Mouse (Mus musculus): Measurements from ENCODE around the gene Tenm4.
A peak's percentile ranks its signal among the peaks of the same experiment; 100 is the strongest.

The Tenm4 gene

DNA sequence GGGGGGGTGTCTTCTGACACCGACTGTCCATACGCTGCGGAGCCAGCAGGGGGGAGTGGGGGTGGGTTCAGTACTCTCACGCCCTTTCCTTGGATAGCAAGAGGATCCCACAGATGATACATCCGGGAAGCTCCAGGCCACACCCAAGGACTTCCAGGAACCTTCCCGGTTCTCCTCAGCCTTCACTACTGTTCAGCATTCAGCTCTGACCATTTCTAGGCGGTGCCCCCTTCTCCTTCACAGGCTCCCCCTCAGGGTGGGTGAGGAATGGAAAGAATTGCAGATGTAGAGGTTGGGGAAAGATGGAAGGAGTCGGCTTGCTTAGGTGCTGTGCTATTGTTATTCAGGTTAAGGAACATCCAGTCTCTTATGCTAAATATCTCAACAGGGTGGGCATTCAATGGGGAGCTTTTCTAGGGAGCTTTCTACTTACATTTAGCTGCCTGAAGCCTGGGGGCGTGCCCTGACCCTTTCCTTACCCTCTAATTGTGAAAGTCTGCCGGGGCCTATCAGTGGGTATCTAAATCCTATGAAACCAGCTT is 33.8 kb downstream of the Tenm4 start:
- DNase-seq: no peak

DNA sequence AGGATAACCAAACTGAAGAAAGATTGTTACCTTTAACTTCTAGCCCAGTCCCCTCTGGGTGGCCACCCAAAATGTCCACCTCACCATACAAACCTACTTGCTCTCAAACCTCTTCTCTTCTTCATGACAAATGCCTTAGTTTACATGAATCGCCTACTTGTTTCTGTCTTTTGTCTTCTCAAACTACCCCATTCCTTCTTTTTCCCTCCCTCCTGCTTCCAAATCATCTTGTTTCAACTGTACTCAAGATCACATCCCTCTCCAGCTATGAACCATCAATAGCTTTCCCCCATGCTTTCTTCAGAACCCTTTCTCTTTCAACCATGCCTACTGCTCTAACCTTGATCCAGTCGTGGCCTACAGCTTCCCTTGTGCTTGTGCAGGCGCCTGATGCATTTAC is 36.0 kb downstream of the Tenm4 start:
- no peak for DNase-seq

DNA sequence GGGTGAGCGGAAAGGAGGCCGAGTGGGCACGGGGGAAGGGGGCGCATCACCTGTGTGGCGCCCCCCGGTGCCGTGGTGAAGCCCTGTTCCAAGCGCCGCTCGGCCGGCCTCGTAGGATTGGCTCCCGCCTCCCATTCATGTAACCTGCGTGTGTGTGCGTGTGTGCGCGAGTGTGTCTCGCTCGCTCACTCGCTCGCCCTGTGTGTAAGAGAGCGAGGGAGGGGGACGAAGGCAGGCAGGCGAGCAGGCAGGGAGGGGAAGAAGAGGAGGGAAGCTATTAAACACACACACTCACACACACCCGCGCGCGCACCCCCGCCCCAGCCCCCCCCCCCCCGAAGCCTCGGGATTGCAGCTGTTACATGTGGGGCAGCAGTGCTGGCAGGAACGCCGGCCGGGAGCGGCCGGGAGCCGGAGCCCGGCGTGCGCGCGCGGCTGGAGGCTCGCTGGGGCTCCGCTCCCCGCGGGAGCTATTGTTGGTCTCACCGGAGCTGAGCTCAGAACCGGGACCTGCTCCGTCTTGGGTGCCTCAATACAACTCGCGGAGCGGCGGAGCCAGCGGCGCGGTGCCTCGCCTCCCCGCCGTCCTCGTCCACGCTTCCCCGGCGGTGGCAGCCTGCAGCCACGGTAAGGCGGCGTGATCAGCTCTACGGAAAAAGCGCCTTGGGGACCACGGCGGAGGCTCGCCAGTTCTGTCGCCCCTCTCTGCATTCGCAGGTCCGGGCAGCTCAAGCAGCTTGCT is 38.9 kb downstream of the Tenm4 start:
- peak in 1 of 2 experiments; percentile 16 for DNase-seq

DNA sequence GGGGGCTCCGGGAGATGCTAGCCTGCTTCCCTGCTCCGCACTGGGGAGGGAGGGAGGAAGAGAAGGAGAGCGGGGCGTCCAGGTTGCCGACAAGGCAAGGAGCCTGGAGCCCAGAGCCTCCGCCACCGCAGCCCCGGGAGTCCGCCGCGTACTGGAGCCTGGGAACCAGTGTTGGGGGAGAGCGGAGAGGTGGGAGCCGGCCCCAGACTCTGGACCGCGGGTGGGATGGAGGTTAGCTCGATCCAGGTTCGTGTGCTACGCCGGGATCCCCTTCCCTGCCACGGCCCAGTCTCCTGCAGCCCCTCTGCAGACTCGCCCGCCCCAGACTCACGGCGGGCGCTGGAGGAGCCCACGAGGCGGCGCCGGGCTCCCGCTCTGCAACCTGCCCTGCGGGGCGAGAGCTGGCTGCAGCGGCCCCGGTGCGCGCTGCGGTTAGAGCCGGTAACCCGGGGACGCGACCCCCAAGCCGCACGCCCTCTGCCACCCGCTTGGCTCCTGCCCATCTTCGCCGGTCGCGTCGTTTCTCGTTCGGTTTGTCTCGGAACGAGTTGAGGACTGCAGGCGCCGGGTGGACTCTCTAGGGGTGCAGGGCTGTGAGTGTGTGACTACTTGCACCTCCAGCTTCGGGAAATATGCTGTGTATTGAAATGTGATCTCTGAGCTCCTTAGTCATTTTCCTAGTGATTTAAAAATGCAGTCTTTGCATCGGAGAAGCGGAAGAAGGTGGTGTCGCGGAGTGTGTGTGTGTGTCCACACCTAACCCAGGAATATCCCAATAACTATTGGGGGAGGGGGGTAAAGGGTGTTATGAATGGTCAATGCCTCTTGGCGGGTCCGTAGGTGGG is 39.7 kb downstream of the Tenm4 start:
- DNase-seq: peak in 1 of 2 experiments; percentile 17

DNA sequence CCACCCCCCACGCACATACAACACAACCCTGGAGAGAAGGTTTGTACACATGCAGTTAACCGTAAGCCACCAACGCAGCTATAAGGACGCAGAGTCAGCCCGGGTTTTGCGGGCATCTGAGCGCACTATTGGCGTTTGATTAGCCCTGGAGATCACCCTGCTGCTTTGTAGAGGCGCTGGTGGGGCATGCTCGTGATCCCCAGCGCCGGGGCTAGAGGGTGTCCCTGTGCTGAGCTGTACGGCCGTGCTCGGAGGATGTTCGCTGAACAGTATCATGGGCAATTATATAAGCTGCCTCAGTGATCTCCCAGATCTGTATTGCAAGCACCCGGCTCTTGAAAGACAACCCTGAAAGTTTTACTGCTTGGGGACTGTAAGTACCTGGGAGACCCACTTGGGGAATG is 40.6 kb downstream of the Tenm4 start:
- DNase-seq: peak in 1 of 2 experiments; percentile 6

DNA sequence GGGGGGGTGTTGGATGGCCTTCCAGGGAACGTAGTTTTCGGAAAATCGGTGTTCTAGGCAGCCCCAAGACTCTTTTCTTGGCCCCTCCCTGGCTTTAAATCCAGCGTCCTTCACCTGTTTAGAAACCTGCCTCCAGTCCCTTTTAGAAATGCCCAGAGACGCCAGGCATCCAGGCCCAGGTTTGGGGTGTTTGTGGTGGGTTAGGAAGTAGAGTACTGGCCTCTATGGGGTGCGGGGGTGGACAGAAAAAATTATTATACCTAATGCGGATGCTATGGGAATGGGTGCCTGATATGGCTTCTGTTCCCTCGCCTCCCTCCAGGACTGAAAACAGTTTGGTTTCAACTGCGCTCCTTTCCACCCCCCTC is 41.2 kb downstream of the Tenm4 start:
- DNase-seq: no peak

DNA sequence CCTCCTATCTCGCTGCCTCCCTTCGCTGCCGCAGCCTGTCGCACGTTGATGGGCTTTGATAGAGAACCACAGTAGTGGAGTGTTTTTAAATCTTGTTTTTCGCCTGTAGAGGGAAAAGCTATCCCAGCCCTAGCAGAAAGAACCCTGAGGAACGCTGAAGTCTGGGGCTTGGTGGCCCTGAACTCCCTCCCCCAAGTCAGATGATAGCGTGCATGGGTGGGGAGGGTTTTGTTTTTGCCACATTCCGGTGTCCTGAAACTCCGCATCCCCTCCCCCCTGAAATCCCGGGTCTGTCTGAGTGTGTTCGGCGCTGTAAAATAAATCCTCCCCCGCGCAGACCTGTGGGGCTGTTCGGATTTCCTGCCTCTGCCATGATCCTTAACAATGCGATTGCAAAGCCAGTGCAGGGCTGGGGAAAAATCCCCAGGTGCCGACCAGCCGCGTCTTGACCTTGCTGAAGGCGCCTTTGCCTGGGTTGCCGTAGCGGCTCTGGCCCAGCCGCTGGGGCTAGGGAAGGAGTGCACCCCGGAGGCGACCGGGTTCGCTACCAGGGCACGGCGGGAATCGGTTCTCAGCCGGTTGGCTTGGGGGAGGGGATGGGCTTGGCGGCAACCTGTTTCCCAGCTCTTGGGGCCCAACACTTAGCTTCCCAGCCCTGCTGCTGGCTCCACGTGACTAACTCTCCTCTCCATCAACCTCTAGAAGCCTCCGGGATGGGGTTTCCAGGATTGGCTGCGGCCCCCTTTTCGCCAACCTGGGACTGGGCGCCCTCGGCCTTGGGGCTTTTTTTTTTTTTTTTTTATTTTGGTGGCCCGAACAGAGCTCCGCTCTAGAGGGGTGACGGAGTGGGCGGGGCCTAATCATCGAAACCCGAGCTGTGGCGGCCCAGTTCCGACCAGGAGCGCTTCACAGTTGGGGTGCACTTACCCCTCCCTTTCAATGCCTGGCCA is 41.8 kb downstream of the Tenm4 start:
- peak; percentile 28 to 38 for DNase-seq

DNA sequence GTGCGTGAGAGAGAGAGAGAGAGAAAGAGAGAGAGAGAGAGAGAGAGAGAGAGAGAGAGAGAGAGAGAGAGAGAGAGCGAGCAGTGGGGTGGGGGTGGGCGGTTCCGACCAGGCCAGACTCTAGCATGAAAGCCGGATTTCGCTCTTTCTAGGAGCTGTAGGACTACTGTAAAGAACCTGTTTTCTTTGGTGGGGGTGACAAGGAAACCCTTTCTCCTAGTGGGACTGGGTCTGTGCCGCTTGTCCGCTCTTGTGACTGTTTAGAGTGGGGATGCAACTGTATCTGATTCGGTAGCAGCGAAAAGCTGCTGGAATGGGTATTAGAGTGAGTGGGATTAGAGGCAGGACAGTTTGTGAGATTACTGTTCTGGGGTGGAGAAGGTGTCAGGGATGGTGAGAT is 42.7 kb downstream of the Tenm4 start:
- DNase-seq: no peak

DNA sequence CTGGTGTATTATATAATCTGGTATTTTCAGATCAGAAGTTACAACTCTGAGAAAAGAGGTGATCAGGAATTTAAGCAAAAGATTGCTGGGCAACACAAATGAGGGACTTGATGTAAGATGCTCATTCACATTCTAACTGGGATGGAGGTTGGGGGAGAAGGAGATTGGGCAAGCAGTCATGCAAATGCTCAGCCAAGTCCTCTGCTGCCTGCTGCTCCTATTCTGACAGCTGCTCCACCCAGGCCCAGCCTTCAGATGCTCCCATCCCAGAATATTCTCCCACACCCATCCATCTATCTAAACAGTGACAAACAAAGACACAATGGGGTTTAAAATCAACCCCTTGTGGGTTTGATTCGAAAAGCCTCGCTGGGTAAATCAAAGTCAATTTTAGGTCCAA is 43.8 kb downstream of the Tenm4 start:
- no peak for DNase-seq

DNA sequence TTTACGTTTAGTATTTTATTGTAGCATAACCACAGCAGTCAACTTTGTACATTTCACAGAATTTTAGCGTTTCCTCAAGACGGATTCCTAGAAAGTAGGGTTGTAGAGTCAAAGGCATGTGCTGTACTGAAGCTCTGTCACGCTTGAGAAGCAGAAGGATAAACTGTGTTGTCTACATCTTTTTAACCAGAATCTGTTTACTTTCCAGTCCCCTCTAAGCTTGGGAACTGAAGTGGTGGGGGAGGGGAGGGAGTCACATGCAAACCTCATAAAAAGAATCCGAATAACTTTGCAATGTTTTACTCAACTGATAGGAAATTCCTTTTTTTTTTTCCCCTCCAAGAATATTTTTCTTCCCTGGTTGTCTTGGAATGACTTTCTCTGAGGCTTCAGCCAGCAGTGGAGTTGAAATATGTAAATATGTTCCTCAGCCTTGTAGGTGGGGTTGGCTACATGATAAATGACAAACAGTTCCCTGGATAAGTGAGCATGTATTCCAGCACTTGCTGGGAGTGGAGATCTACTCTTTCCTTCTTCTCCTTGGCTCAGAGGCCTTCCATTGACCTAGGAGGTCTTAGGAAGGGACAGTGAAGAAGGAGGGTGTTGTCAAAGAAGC is 45.0 kb downstream of the Tenm4 start:
- DNase-seq: no peak

DNA sequence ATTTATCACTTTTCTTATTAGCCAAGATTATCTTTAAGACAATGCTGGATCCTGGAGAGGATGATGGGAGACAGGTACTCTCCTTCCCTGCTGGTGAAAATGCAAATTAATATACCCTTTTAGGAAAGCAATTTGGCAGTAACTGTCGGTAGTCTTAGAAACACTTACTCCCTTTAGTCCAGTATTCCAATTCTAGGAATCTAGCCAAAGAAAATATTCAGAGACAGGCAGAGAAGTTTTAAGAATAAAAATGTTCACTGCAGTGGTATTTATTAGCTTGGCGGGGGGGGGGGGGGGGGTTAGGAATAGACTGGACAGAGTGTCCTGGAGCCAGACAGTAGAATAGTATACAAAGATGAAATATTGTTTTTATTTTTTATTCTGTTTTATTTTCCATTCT is 48.3 kb downstream of the Tenm4 start:
- DNase-seq: no peak

DNA sequence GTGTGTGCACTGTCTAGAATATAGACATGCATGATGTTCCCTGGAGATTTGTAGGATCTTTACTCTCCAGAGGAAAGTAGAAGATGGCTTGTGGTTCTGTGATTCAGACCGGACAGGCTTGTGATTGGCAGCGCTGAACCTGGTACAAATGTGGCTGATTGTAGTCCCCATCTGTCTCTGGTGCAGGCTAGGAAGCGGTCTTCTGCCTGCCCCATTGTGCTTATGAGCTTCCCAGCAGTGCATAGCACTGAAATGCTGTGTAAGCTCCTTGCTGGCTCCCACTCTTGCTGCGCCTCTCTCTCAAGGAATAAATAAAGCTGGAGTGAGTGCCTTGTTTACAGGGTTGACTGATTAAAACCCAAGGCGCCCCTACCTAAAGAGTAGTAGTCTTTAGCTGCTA is 49.6 kb downstream of the Tenm4 start:
- no peak for DNase-seq

DNA sequence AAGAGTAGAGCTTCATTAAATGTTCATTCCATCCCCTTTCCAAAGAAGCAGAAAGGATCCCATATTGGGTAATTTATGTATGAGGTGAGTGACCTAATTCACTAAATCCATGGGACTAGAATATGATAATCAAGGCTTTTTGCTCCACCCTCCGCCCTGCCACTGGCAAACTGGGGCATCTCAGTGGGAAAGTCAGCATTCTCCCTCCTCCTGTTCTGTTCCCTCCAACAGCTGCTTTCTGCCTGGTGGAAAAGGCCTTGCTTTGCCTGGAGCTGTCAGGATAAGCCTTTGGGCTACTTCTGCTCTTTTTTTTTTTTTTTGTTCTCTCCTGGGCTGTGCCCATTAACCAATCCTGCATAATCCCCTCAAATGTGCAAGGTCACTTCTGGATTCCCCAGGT is 51.5 kb downstream of the Tenm4 start:
- no peak for DNase-seq

DNA sequence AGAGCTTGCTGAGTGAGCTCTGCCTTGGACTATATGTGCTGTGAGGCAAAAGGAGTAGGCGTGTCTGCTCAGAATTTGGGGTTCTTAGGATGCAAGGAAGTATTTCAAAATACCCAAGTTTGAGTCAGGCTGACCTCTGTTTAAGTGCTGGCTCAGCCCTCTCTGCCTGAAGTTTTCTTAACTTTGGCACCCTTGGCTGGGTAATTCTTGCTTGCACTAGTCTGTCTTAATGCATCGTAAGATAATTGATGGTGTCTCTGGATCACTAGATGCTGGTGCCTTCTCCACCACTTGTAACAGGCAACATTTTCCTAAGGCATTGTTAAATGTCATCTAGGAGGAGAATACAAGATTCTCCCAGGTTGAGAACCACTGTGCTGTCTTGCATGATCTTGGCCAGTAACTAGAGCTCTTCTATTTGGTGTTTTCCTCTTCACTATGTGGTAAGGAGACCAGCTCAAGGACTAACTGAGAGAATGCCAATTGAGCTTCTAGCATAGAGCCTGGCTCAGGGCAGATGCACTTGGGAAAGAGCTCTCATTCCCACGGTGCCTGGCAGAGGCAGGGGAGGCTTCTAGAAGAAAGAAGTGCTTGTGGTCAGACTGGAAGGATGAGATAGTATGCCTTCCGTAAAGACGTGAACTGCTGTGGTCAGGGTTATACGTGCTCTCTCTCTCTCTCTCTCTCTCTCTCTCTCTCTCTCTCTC is 57.7 kb downstream of the Tenm4 start:
- no peak for DNase-seq

DNA sequence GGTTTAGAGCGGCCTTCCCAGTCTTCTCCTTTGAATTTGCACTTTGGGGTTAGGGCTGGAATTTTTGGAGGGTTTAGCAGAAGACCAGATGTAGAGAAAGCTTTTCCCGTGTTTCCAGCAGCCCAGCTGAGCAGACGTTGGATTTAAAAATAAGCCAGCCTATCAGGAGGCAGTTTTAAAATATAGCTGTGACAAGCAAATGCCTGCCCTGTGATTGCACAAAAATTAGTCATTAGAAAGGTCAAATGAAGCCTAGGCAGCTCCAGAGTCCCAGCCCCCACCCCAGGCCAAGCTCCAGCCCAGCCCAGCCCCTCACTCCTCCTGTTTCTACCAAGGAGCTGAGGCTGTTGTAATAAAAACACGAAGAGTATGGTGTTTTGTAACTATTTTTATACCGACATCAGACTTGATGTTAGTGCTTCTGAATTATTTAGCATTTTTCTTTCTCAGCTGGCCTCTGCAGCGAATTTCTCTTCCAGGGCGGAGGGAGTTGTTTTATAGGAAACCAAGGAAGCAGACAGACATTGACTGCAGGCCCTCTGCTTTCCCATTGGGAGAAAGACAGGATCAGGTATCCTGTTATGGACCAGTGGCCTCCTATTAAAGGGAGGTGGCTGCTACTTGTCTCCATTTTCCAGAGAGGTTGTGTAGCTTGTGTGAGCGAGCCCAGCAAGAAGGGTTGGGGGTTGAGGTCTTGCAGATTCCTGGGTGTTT is 59.1 kb downstream of the Tenm4 start:
- no peak for DNase-seq

DNA sequence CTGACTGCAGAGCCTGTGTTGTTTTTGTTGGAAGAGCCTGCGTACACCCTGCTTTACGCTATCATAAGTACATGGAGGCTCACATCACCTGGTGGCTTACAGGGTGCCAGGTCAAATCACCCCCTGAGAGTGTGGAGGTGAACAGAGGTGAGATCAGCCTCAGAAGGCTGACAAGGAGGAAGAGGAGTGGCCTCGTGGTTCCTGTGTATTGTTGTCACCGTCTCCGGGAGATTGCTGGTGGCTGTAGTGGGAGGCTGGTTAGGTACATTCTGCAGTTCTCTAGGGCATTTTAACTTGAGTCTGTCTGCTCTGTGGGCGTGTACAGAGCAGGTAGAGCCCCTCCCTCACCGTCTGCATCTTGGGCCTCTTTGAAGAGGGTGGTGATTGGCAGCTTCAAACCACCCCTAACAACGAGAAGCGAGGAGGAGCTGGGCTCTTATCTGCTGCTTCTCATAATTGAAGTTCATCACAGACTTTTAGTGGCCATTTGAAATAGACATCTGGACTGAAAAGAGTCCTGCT is 59.7 kb downstream of the Tenm4 start:
- no peak for DNase-seq

DNA sequence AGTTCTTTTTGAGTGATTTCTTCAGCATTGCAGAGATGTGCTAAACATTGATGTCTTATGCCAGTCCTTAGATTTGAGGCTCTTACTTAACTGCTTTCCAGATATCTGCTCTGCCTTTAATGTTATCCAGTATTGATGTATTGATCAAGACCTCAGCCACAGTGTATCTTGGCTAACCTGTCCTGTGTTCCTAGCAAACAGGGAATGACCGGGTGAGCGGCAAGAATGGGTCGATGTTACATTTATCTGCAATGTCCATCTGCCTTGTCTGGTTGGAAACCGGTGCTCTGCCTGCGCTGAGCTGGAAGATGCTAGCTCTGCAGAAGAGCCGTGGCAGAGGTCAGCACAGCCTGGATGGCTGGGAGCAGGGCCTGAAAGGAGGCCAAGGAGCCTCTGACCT is 64.8 kb downstream of the Tenm4 start:
- DNase-seq: no peak

DNA sequence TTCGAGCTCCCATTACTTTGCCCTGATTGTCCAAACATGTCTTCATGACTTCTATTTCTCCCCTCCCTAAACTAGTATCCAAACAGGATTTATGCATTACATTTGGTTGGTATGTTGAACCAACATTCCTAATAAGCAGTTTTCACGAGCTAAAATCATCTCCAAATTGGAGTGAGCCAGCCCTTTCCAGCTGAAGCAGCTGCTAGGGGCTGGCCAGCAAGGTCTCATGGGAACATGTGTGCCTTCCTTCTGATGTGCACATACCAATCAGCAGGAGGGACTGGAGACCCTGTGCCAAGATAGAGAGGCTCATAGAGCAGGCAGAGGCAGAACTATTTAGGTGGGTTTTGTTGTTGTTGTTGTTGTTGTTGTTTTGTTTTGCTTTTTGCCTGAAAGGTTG is 69.6 kb downstream of the Tenm4 start:
- no peak for DNase-seq

DNA sequence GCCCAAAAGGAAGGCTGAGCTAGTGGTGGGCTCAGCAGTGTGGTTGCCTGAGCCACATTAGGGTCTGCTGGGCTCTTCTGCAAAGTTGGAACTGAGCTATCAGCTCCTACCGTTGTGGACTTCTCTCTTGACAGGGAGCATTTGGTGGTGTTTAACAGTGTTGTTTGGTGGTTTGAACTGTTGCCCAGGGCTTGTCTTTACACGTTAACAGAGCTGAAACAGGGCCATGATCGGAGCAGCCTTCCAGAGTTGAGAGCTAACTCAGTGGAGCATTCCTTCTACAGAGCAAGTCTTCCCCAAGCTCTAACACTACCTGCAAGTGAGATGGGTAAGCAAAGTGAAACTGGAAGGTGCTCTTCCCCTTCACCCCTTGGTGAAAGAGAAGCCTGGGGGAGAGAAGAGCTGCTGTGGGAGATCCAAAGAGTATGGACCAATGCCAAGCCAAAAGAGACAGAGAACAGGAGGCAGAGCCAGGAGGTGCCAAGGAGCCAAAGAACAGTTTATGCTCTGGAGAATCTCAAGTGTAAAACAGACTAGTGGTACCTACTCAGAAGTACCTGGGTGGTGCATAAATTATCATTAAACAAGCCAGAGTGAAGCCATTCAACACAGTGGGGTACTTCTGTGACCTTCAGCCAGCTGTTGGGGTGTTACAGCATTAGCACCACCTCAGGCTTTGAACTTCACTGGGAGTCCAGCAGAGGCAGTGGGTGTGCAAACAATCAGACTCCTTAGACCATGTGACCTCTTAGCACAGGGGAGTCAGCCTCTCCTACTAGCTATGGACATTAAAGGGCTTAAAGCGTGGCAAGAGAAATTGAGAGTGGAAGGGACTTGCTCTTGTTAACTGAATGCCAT is 71.5 kb downstream of the Tenm4 start:
- peak; percentile 10 to 55 for DNase-seq

DNA sequence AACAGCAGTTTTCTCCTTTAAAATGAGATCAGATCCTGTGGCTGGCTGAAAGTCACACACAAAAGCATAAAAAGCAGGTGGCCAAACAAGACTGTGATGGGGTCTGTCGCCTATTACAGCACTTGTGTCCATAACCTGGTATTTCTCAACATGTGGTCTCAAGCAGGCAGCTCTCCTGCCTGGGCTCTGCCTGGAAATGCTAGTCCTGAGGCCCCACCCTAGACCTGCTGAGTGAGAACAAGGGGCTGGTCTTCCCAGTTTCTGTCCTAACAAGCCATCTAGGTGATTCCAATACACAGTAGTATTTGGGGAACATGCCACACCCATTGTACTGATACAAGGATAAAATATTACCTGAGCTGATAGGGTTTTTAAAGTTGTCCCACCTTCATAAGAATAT is 73.8 kb downstream of the Tenm4 start:
- no peak for DNase-seq

All from kidney, adult 8-10 months (tissue).